Mouse (Mus musculus): ENCODE data around the gene Ypel1. TPM values are rescaled to one million over a fixed set of nuclear protein-coding genes. Genes with fewer than 3 reads are reported as not detected.

The Ypel1 gene
- polyA plus RNA-seq, 1 experiment, result 0.27 TPM

Other genes starting within 250 kb of the Ypel1 start
- gene Spag6l, start 240.2 kb upstream of the Ypel1 start, polyA plus RNA-seq (2012; rRNA removed), result not detected in 2 replicates
- not detected in 2 replicates for gene Igll1, start 205.7 kb upstream of the Ypel1 start, polyA plus RNA-seq (2012; rRNA removed)
- 48.6 and 58.8 TPM in 2 replicates for gene Top3b, start 199.0 kb upstream of the Ypel1 start, polyA plus RNA-seq (2012; rRNA removed)
- gene Vpreb1, start 198.9 kb upstream of the Ypel1 start, polyA plus RNA-seq (2012; rRNA removed), result 2.6 and 3.4 TPM in 2 replicates
- 4.5 and 5.5 TPM in 2 replicates for gene Ppm1f, start 173.2 kb upstream of the Ypel1 start, polyA plus RNA-seq (2012; rRNA removed)
- 74.6 and 108 TPM in 2 replicates for gene Mapk1, start 86.3 kb upstream of the Ypel1 start, polyA plus RNA-seq (2012; rRNA removed)
- gene Ppil2, start 41.6 kb downstream of the Ypel1 start, polyA plus RNA-seq (2012; rRNA removed), result 68.5 and 95.8 TPM in 2 replicates
- 18.0 and 21.9 TPM in 2 replicates for gene 2610318N02Rik, start 55.5 kb downstream of the Ypel1 start, polyA plus RNA-seq (2012; rRNA removed)
- gene Sdf2l1, start 62.7 kb downstream of the Ypel1 start, polyA plus RNA-seq (2012; rRNA removed), result 105 and 107 TPM in 2 replicates
- gene Ydjc, start 74.9 kb downstream of the Ypel1 start, polyA plus RNA-seq (2012; rRNA removed), result 43.3 and 47.3 TPM in 2 replicates
- 13.5 and 17.3 TPM in 2 replicates for gene Ccdc116, start 77.5 kb downstream of the Ypel1 start, polyA plus RNA-seq (2012; rRNA removed)
- gene Ube2l3, start 133.0 kb downstream of the Ypel1 start, polyA plus RNA-seq (2012; rRNA removed), result 60.7 and 63.3 TPM in 2 replicates
- 0.05 and 0.15 TPM in 2 replicates for gene Rimbp3, start 138.9 kb downstream of the Ypel1 start, polyA plus RNA-seq (2012; rRNA removed)
- gene Hic2, start 163.9 kb downstream of the Ypel1 start, polyA plus RNA-seq (2012; rRNA removed), result 1.5 and 2.4 TPM in 2 replicates
- gene Tmem191c, start 206.4 kb downstream of the Ypel1 start, polyA plus RNA-seq (2012; rRNA removed), result 5.3 and 7.3 TPM in 2 replicates